Mouse (Mus musculus): Measurements from ENCODE around the gene Fcna. TPM values are rescaled to one million over a fixed set of nuclear protein-coding genes. Genes with fewer than 3 reads are reported as not detected.

The Fcna gene
- polyA plus RNA-seq, 1 experiment from 2014 or later = 1.6 TPM

DNA sequence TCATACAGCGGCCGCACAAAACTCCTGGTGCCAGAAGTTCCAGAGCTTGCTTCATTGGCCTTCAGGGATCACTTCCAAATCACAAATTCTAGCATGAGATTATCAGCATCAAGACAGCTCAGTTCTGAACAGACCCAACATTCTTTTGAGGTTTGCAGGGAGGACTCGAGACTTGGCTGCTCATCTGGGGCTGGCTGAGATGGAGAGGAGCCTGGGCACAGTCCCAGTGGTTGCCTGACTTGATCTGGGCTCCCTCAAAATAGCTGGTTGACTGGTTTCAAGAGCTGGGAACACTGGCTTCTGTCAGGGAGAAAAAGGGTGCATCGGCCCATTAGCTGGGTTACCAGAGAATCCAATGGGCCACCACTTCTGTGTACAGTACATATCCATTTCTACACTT lies 28.9 kb upstream of the Fcna start:
- Histone ChIP-seq H3K4me2 (ENCODE audit: low read length) (no peak overlapping the region), H3K27ac (ENCODE audit: low read depth) (no peak overlapping the region), H3K4me1 (replicated peaks; ENCODE audit: control insufficient read depth, insufficient read depth, low read length) (no peaks in the 10 kb centered on the region), H3K4me3 (ENCODE audit: low read depth, low read length) (no peak overlapping the region), H3K9ac (ENCODE audit: low read length) (no peak overlapping the region), H3K9me3 (ENCODE audit: control insufficient read depth, low read length) (no peaks in the 10 kb centered on the region), H3K36me3 (ENCODE audit: control insufficient read depth, insufficient read depth, low read length) (no peaks in the 10 kb centered on the region), H3K27me3 (replicated peaks; ENCODE audit: control insufficient read depth, insufficient read depth, low read length) (no peaks in the 10 kb centered on the region)
- no peak for DNase-seq (ENCODE audit: low spot score)
- 86% methylated on average over 4 of the region's 4 CpGs for WGBS
- ATAC-seq (replicated peaks; ENCODE audit: low FRiP score, low TSS enrichment, low read depth) = no peak

DNA sequence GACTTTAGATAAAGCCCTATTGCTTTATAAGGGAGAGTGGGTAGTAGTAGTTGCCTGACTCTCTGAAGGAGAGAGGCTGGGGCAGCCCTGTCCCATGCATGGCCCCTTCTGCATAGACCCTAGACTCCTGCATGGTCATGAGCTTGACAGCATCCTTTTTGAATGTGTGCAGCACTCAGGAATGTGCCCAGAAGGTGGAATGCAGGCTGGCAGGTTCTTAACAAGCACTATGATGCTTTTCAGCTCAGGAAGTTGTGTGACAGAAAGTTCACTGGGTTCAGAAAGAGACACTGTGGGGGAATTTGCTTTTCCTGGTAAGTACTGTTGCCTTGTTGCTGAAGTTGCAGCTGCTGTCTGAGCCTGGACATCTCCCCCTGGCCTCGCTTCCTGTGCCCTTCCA lies 26.7 kb upstream of the Fcna start:
- H3K9ac ChIP-seq (ENCODE audit: low read length) = no peak overlapping the region
- no peak overlapping the region for H3K4me2 ChIP-seq (ENCODE audit: low read length)
- no peaks in the 10 kb centered on the region for H3K36me3 ChIP-seq (ENCODE audit: control insufficient read depth, insufficient read depth, low read length)
- no peaks in the 10 kb centered on the region for H3K4me1 ChIP-seq (replicated peaks; ENCODE audit: control insufficient read depth, insufficient read depth, low read length)
- ATAC-seq (replicated peaks; ENCODE audit: low FRiP score, low TSS enrichment, low read depth) (no peak), DNase-seq (ENCODE audit: low spot score) (no peak)
- no peak overlapping the region for H3K27ac ChIP-seq (ENCODE audit: low read depth)
- H3K27me3 ChIP-seq (replicated peaks; ENCODE audit: control insufficient read depth, insufficient read depth, low read length) = no peaks in the 10 kb centered on the region
- WGBS = 47% methylated on average over 1 of the region's 1 CpGs
- no peak overlapping the region for H3K4me3 ChIP-seq (ENCODE audit: low read depth, low read length)
- H3K9me3 ChIP-seq (ENCODE audit: control insufficient read depth, low read length) = no peaks in the 10 kb centered on the region

DNA sequence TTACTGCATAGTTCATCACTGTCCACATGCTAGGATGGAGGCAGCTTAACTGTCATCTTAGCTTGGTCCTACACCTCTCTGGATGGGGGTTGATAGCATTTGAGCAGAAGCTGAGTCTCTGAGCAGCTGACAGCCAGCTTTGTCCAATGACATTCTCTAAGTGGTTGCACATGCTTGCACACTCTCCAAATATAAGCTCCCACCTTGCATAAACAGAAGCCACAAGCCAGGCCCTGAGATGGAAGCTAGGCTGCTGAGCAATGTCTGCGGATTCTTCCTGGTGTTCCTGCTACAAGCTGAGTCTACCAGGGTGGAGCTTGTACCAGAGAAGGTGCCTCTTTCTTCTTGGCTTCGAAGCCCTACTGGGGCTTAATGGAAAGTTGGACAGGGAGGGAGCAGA lies 25.1 kb upstream of the Fcna start, which contains the start of gene Lcn8:
Gene Lcn8 (plus strand): TSS at position 219 of the 400 bp plus-strand sequence.
- DNase-seq (ENCODE audit: low spot score) = no peak
- 75% methylated on average over 2 of the region's 2 CpGs for WGBS
- Histone ChIP-seq H3K9me3 (ENCODE audit: control insufficient read depth, low read length) (no peaks in the 10 kb centered on the region), H3K9ac (ENCODE audit: low read length) (no peak within 1 kb of the TSS), H3K4me2 (ENCODE audit: low read length) (no peak within 1 kb of the TSS), H3K4me1 (replicated peaks; ENCODE audit: control insufficient read depth, insufficient read depth, low read length) (no peaks in the 10 kb centered on the region), H3K27me3 (replicated peaks; ENCODE audit: control insufficient read depth, insufficient read depth, low read length) (no peaks in the 10 kb centered on the region), H3K27ac (ENCODE audit: low read depth) (no peak within 1 kb of the TSS), H3K36me3 (ENCODE audit: control insufficient read depth, insufficient read depth, low read length) (no peaks in the 10 kb centered on the region), H3K4me3 (ENCODE audit: low read depth, low read length) (no peak within 1 kb of the TSS)
- ATAC-seq (replicated peaks; ENCODE audit: low FRiP score, low TSS enrichment, low read depth) = no peak

DNA sequence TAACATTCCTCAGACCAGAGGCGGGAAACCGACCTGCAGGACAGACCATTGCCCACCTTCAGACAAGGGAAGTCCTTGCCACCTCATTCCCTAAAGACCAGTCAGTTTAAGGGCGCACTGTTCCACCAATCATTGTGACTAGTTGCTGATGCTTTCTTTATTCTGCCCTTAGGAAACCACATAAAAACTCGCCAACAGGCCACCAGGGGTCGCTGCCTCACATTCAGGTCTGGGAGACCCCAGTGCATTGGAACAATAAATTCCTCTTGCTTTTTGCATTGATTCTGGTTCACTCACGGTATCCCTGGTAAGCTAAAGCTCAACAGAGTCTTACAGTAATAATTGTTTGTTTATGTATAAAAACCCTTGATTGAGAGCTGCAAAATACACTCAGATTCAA lies 12.1 kb upstream of the Fcna start:
- H3K27ac ChIP-seq (ENCODE audit: low read depth) = no peak overlapping the region
- DNase-seq (ENCODE audit: low spot score) = peak; percentile 67

DNA sequence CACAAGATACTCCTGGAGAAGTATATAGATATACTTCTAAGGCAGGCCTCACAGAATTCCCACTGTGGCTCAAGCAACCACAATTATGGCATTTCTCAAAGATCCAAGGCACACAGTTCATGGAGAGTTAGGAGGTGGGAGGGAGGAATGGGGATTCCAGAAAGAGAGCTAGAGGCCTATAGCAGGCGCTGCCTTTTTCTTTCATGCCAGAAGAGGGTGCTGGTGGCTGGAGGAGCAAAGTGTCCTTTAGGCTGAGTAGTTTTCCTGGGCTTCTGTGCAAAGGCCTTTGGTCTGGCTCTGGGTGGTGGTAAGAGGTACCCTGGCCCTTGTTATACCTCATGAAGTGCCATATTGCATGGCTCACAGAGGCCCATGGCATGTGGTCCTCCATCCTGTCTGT lies 6.2 kb upstream of the Fcna start:
- no peak overlapping the region for H3K9ac ChIP-seq (ENCODE audit: low read length)
- no peak overlapping the region for H3K4me3 ChIP-seq (ENCODE audit: low read depth, low read length)
- H3K27me3 ChIP-seq (replicated peaks; ENCODE audit: control insufficient read depth, insufficient read depth, low read length) = no peaks in the 10 kb centered on the region
- H3K9me3 ChIP-seq (ENCODE audit: control insufficient read depth, low read length) = no peaks in the 10 kb centered on the region
- no peak for ATAC-seq (replicated peaks; ENCODE audit: low FRiP score, low TSS enrichment, low read depth)
- DNase-seq (ENCODE audit: low spot score) = no peak
- H3K36me3 ChIP-seq (ENCODE audit: control insufficient read depth, insufficient read depth, low read length) = no peaks in the 10 kb centered on the region
- no peaks in the 10 kb centered on the region for H3K4me1 ChIP-seq (replicated peaks; ENCODE audit: control insufficient read depth, insufficient read depth, low read length)
- H3K27ac ChIP-seq (ENCODE audit: low read depth) = no peak overlapping the region
- WGBS = 50% methylated on average over 1 of the region's 1 CpGs
- H3K4me2 ChIP-seq (ENCODE audit: low read length) = no peak overlapping the region

More for the DNA sequence above, 12.1 kb upstream of the Fcna start:
- Histone ChIP-seq H3K9ac (ENCODE audit: low read length) (no peak overlapping the region), H3K4me2 (ENCODE audit: low read length) (no peak overlapping the region), H3K9me3 (ENCODE audit: control insufficient read depth, low read length) (no peaks in the 10 kb centered on the region), H3K27me3 (replicated peaks; ENCODE audit: control insufficient read depth, insufficient read depth, low read length) (no peaks in the 10 kb centered on the region), H3K4me3 (ENCODE audit: low read depth, low read length) (no peak overlapping the region), H3K36me3 (ENCODE audit: control insufficient read depth, insufficient read depth, low read length) (no peaks in the 10 kb centered on the region), H3K4me1 (replicated peaks; ENCODE audit: control insufficient read depth, insufficient read depth, low read length) (no peaks in the 10 kb centered on the region)
- WGBS = 17% methylated on average over 6 of the region's 6 CpGs
- no peak for ATAC-seq (replicated peaks; ENCODE audit: low FRiP score, low TSS enrichment, low read depth)

DNA sequence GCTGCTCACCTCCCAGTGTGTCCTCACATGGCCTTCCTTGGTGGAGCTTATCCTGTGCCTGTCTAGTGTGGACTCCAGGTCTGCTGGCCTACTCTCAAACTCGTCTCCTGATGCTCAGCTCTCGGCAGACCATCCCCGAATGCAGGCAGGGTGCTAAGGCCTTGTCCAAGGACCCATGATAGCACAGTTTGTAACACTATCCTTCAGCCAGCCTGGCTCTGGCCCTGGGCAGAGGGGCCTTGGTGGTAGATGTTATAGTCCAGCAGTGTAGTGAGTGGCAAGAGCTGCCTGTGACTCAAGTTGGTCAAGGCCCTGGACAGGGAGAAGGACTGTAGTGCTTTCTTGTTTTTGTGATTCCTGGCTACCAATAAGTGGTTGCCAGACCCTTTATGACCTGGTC lies 5.8 kb upstream of the Fcna start:
- H3K9ac ChIP-seq (ENCODE audit: low read length) = no peak overlapping the region
- ATAC-seq (replicated peaks; ENCODE audit: low FRiP score, low TSS enrichment, low read depth) = no peak
- no peaks in the 10 kb centered on the region for H3K27me3 ChIP-seq (replicated peaks; ENCODE audit: control insufficient read depth, insufficient read depth, low read length)
- H3K9me3 ChIP-seq (ENCODE audit: control insufficient read depth, low read length) = no peaks in the 10 kb centered on the region
- H3K4me2 ChIP-seq (ENCODE audit: low read length) = no peak overlapping the region
- H3K27ac ChIP-seq (ENCODE audit: low read depth) = no peak overlapping the region
- DNase-seq (ENCODE audit: low spot score) = no peak
- no peak overlapping the region for H3K4me3 ChIP-seq (ENCODE audit: low read depth, low read length)
- no peaks in the 10 kb centered on the region for H3K4me1 ChIP-seq (replicated peaks; ENCODE audit: control insufficient read depth, insufficient read depth, low read length)
- 85% methylated on average over 3 of the region's 3 CpGs for WGBS
- H3K36me3 ChIP-seq (ENCODE audit: control insufficient read depth, insufficient read depth, low read length) = no peaks in the 10 kb centered on the region

DNA sequence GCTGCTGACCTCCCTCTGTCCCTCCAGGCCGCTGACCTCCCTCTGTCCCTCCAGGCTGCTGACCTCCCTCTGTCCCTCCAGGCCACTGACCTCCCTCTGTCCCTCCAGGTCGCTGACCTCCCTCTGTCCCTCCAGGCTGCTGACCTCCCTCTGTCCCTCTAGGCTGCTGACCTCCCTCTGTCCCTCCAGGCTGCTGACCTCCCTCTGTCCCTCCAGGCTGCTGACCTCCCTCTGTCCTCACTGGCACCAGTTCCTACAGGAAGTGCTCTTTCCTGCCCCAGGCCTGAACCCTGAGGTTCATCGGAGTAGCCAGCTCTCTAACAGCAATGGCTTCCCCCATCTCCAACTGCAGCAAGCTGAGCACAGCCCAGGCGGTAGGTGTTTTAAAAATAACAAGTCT lies 908 bp upstream of the Fcna start:
- H3K27me3 ChIP-seq (replicated peaks; ENCODE audit: control insufficient read depth, insufficient read depth, low read length) = no peaks in the 10 kb centered on the region
- no peaks in the 10 kb centered on the region for H3K36me3 ChIP-seq (ENCODE audit: control insufficient read depth, insufficient read depth, low read length)
- no peak overlapping the region for H3K9ac ChIP-seq (ENCODE audit: low read length)
- ATAC-seq (replicated peaks; ENCODE audit: low FRiP score, low TSS enrichment, low read depth) (no peak), DNase-seq (ENCODE audit: low spot score) (no peak)
- H3K9me3 ChIP-seq (ENCODE audit: control insufficient read depth, low read length) = no peaks in the 10 kb centered on the region
- no peak overlapping the region for H3K27ac ChIP-seq (ENCODE audit: low read depth)
- no peaks in the 10 kb centered on the region for H3K4me1 ChIP-seq (replicated peaks; ENCODE audit: control insufficient read depth, insufficient read depth, low read length)
- no peak overlapping the region for H3K4me3 ChIP-seq (ENCODE audit: low read depth, low read length)
- 43% methylated on average over 4 of the region's 4 CpGs for WGBS
- no peak overlapping the region for H3K4me2 ChIP-seq (ENCODE audit: low read length)

DNA sequence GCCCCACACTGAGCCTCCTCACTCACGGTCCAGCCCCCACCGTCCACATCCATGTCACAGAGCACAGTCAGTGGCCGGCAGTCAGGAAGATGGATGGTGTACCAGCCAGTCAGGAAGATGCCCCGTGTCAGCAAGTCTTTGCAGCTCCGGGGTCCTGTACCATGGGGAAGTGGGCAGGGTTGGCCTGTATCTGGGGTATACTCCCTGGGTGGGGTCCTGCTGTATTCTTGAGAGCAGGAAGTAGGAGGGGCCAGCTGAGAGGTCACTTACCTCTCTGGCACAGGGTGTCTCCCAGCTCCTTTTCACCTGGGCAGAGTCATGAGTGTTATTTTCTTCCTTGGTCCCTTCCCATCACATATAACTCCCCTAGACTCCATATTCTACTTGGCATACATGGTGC lies 1.8 kb downstream of the Fcna start:
- no peaks in the 10 kb centered on the region for H3K36me3 ChIP-seq (ENCODE audit: control insufficient read depth, insufficient read depth, low read length)
- H3K9ac ChIP-seq (ENCODE audit: low read length) = no peak overlapping the region
- H3K4me3 ChIP-seq (ENCODE audit: low read depth, low read length) = no peak overlapping the region
- no peak for DNase-seq (ENCODE audit: low spot score)
- ATAC-seq (replicated peaks; ENCODE audit: low FRiP score, low TSS enrichment, low read depth) = no peak
- 0 out of 2 replicates have a peak, but pooled peaks cover 5% of the 10 kb centered on the region for H3K4me1 ChIP-seq (replicated peaks; ENCODE audit: control insufficient read depth, insufficient read depth, low read length)
- no peak overlapping the region for H3K4me2 ChIP-seq (ENCODE audit: low read length)
- no peaks in the 10 kb centered on the region for H3K27me3 ChIP-seq (replicated peaks; ENCODE audit: control insufficient read depth, insufficient read depth, low read length)
- WGBS = 48% methylated on average over 5 of the region's 5 CpGs
- no peak overlapping the region for H3K27ac ChIP-seq (ENCODE audit: low read depth)
- H3K9me3 ChIP-seq (ENCODE audit: control insufficient read depth, low read length) = no peaks in the 10 kb centered on the region

DNA sequence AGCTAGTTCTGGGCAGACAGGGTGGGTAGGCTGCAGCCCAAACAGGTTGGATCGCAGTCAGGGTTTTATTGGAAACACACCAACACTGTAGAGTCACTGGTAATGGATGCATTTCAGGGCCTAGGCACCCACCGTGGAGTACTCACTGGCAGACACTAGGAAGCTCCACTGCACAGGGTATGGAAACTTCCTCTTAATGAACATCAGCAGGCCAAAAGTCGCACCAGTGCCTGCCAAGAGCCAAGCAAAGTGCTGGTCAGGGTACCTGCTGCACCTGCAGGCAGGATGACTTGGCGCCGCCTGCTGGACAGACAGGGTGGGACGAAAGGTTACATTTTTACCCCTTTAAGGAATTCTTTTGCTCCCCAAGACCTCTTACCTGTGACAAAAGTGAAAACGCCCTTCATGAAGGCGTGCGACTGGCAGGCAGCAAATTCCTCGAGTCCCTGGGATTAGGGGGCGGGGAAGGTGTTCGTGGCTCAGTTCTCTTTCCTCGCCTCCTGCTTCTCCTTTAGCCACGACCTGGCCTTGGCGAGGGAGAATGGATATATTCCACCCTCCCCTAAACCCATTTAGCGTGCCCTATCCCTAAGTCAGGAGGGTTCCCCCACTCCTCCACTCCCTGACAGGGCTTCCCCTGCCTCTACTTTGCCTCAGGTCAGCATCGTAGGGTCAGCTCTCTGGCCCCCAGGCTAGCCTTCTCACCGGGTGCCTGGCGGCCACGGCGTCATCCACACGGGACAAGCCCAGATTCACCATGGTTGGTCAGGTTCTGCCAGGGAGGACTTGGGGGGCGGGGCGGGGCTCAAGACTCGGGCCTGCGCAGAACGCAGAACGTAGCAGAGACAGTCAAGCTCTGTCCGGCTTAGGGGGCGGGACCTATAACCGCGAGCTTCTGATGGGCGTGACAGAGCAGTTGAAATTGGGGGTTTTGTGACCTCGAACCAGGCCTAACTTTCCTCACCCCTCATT lies 6.3 kb downstream of the Fcna start, which contains the start of gene Tmem141:
Gene Tmem141 (minus strand): TSS at position 777 of the 972 bp plus-strand sequence.
- Histone ChIP-seq H3K27ac (ENCODE audit: low read depth) (peak within 1 kb of the TSS; percentile 47; the same call in 1 of the 2 replicates), H3K27me3 (replicated peaks; ENCODE audit: control insufficient read depth, insufficient read depth, low read length) (peaks cover 19% of the 10 kb centered on the region), H3K4me2 (ENCODE audit: low read length) (peak within 1 kb of the TSS; percentile 87), H3K9ac (ENCODE audit: low read length) (peak within 1 kb of the TSS; percentile 49), H3K4me1 (replicated peaks; ENCODE audit: control insufficient read depth, insufficient read depth, low read length) (0 out of 2 replicates have a peak, but pooled peaks cover 8% of the 10 kb centered on the region), H3K9me3 (ENCODE audit: control insufficient read depth, low read length) (no peaks in the 10 kb centered on the region), H3K4me3 (ENCODE audit: low read depth, low read length) (peak within 1 kb of the TSS; percentile 50), H3K36me3 (ENCODE audit: control insufficient read depth, insufficient read depth, low read length) (no peaks in the 10 kb centered on the region)
- DNase-seq (ENCODE audit: low spot score) (peak; percentile 88), ATAC-seq (replicated peaks; ENCODE audit: low FRiP score, low TSS enrichment, low read depth) (peak; percentile 94)
- WGBS = 6% methylated on average over 34 of the region's 34 CpGs

Measured in intestine, embryonic 14.5 days (tissue).